Mouse (Mus musculus): Measurements from ENCODE around the gene Gm10647.
"Not testable (repeated sequence)": the region's sequence is repeated elsewhere in the genome, so short reads cannot be mapped to it uniquely, and the experiment has no call there.

Gm10647 gene

GRCm38 (mm10) chr9:66796739-66797138 is at the start of gene Gm10647:
TSS of gene Gm10647 (plus strand) at chr9:66797039.
- DNase-seq (ENCODE audit: low spot score in 2 of 2): no peak

GRCm38 (mm10) chr9:66748390-66748789 is 48.4 kb upstream of the Gm10647 start:
- DNase-seq (ENCODE audit: low spot score in 2 of 2): peak in 1 of 2 experiments; percentile 39

GRCm38 (mm10) chr9:66752849-66753248 is 44.0 kb upstream of the Gm10647 start:
- peak; percentile 55 to 73 for DNase-seq (ENCODE audit: low spot score in 2 of 2)

- DNase-seq (ENCODE audit: low spot score in 2 of 2): no peak
Observed at GRCm38 (mm10) chr9:66760991-66761390, 35.8 kb upstream of the Gm10647 start.

DNA sequence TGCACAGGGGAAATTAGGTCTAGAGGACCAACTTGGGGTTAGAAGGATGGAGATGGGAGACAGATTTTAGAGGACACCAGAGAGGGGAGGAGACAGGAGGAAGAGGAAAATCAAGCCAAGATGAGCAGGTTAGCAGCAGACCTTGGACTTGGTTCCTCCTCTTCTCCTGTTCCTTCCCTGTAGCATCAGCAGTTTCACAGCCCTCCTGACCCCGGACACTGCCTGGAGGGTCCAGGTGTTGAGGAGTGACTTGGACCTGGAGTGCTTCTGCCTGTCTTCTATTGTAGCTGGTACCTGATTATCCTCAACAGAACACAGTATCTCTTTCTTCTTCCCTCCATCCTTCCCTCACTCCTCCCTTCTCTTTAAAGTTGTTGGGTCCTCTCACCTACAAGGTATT is 28.1 kb upstream of the Gm10647 start:
- no peak for DNase-seq (ENCODE audit: low spot score in 2 of 2)

DNA sequence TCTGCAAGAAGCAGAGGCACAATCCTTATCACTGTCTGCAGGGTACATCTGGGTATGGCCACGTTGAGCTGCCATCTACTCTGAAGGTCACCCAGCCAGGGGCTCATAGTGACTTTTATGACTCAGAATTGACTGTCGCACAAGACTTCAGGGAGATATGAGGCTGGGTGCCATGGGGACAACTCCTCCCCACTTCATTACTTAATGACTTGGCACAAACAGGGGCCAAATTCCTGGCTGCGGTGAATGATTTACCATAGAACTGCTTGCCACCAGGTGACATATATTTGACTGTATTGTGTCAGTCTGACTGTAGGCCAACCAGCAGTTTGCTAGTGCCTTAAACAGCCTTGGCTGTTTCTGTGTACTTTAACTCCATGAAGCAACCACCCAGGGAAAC is 27.6 kb upstream of the Gm10647 start:
- no peak for DNase-seq (ENCODE audit: low spot score in 2 of 2)

- no peak for DNase-seq (ENCODE audit: low spot score in 2 of 2)
Observed at GRCm38 (mm10) chr9:66770701-66771100, 26.1 kb upstream of the Gm10647 start.

DNA sequence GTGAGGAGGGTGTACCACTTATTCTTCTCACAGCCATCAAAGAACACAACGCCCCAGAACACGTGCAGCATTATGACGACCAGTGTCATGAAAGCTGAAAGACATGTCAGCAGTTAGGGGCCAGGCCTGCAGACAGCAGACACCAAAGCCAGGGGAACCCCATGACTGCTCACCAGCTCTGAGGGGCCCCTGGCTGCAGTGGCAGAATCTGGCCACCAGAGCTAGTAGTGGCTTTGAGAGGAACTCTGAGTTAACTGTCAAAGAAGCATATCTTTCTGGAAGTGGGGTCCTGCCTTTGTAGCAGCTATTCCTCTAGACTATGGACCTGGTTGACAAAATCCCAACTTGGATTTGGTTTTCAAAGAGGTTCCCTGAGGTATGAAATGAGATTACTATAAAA is 12.3 kb upstream of the Gm10647 start:
- not testable (repeated sequence) for DNase-seq (ENCODE audit: low spot score in 2 of 2)

GRCm38 (mm10) chr9:66787821-66788220 is 9.0 kb upstream of the Gm10647 start:
- DNase-seq (ENCODE audit: low spot score in 2 of 2): peak; percentile 18 to 43

- DNase-seq (ENCODE audit: low spot score in 2 of 2): no peak
Observed at GRCm38 (mm10) chr9:66794629-66795463, 2.0 kb upstream of the Gm10647 start.

DNA sequence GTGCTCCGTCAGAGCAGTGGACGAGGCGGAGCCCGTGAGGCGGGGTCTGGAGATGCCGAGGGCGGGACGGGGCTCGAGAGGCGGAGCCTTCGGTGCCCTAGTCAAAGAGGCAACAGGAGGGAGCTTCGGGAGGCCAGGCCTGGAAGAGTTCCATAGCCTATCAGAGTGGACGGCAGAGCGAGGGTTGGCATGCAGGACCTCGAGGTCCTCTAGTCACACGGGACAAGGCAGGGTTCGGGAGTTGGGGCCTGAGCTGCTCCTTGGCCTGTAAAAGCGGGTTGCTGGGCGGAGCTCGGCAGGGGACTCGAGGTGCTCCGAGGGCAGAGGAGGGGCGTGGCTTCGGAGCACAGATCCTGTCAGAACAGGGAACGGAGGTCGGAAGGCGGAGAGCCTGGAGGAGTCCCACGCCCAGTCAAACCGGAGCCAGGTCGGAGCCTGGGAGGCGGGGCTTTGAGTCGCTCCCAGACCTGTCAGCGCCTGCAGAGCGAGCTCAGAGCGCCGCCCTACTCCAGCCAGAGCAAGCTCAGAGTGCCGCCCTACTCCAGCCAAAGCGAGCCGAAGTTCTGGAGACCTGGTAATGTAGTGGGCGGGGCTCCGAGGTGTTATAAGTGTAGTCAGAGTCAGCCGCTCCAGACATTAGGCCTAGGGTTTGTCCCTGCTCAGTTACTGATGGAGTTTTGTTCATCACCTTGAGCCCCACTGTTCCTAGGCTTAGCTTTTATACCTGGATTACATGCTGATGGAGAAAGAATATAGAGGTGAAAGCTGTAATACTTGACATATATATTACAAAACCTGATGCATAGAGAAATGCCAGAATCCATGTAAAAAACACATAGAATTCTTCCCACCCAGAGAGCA is 1.1 kb upstream of the Gm10647 start, which contains the start of gene Aph1b:
TSS of gene Aph1b (minus strand) at position 27 of the 861 bp plus-strand sequence.
- DNase-seq (ENCODE audit: low spot score in 2 of 2): peak; percentile 93 to 94

GRCm38 (mm10) chr9:66801947-66802346 is 5.1 kb downstream of the Gm10647 start:
- DNase-seq (ENCODE audit: low spot score in 2 of 2): no peak

DNA sequence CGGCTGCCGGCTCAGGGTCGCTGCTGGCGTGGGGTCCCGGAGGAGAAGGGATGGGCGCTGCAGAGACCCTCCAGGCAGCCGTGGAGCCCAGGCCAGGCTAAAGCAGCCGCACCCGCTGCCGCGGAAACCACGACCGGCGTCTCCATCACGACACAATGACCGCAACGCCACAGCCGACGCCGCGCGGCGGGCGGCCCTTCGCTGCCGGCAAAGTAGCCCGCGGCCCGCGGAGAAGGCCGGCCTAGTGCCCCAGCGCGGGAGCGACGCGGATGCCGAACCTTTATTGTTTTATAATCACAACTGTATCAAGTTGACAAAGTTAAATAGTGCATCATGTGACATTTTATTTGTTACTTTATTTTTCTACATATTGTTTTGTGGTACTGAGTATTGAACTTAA is 9.1 kb downstream of the Gm10647 start:
- not testable (repeated sequence) for DNase-seq (ENCODE audit: low spot score in 2 of 2)

GRCm38 (mm10) chr9:66813392-66813791 is 16.6 kb downstream of the Gm10647 start:
- no peak for DNase-seq (ENCODE audit: low spot score in 2 of 2)

GRCm38 (mm10) chr9:66820996-66821395 is 24.2 kb downstream of the Gm10647 start:
- no peak for DNase-seq (ENCODE audit: low spot score in 2 of 2)

DNA sequence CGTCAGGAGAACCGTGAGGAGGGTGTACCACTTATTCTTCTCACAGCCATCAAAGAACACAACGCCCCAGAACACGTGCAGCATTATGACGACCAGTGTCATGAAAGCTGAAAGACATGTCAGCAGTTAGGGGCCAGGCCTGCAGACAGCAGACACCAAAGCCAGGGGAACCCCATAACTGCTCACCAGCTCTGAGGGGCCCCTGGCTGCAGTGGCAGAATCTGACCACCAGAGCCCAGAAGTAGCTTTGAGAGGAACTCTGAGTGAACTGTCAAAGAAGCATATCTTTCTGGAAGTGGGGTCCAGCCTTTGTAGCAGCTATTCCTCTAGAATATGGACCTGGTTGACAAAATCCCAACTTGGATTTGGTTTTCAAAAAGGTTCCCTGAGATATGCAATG is 25.4 kb downstream of the Gm10647 start:
- not testable (repeated sequence) for DNase-seq (ENCODE audit: low spot score in 2 of 2)

DNA sequence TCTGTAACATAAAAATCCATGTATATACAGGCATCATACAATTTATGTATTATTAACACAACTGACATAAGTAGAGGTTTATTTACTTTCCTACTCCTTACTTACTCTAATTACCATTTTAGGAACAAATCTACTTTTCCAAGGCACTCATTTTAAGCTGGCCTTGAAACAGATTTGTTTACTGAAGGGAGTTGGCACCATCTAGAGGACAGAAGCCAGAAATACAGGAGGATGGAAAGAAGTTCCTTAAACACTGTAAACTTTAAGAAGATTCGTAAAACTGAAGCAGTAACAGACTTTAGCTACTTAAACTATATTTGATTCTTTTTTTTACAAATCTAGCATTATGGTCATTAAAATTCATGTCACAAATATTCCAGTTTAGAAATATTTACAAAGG is 29.2 kb downstream of the Gm10647 start:
- DNase-seq (ENCODE audit: low spot score in 2 of 2): peak in 1 of 2 experiments; percentile 44

DNA sequence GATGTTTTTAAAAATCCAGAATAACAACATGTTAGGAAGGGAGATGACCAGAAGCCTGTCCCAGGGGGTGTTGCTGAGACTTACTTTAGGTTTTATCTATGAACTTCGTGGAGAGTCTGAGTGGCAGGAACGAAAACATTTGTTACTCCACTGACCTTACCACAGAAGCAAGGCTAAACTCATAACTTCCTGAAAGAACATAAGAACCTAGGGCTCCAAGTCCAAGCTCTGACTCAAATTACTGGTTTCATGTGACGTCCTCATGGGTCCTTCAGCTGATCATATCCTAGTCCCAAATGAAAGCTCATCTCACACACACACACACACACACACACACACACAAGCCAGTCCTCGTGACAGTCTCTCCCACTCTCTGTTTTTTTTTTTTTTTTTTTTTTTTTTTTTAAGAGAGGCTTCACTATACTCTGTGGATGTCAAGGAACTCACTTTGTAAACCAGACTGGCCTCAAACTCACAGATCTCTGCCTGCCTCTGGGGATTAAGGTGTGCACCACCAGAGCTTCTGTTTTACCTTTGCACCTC is 35.6 kb downstream of the Gm10647 start:
- no peak for DNase-seq (ENCODE audit: low spot score in 2 of 2)

GRCm38 (mm10) chr9:66833851-66834250 is 37.0 kb downstream of the Gm10647 start:
- DNase-seq (ENCODE audit: low spot score in 2 of 2): peak in 1 of 2 experiments; percentile 25

DNA sequence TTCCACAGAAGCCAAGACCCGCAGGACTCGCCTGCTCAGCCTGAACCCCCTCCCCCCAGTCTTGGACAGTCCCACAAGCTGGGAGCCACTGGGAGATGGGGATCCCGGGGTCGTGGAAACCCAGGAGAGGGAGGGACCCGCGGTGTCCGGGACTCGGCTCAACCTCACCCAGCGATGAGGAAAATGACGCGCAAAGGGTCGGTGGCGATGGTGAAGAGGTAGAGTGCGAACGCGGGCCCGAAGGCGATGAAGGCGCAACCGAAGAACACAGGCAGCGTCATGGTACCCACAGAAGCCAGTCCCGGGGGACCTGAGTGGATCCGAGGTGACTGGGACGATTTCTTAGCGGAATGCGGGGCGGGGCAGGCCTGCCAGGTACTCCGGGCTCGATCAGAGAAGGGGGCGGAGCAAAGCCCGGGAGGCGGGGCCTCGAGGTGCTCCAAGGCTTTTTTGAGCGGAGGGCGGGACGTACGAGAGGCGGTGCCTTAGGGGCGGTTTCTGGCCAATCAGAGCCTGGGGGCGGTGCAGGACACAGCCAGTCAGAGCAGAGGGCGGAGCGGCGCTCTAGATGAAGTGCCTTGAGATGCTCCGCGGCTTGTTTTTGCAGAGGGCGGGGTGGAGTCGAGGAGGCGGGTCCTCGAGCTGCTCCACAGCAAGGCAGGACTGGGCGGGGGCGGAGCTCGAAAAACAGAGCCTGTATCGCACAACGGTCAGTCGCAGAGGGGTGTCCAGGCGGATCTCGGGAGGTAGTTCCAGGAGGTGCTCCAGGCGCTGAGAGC is 37.7 kb downstream of the Gm10647 start, which contains the start of gene Aph1c:
TSS of gene Aph1c (minus strand) at position 409 of the 779 bp plus-strand sequence.
- peak; percentile 99 for DNase-seq (ENCODE audit: low spot score in 2 of 2)

GRCm38 (mm10) chr9:66835097-66835480 is 38.2 kb downstream of the Gm10647 start:
- no peak for DNase-seq (ENCODE audit: low spot score in 2 of 2)

Measured in right cerebral cortex, adult 2 months (tissue).